Mouse (Mus musculus) limb, embryonic 14.5 days (tissue): ENCODE results near the gene M1ap. TPM values are rescaled to one million over a fixed set of nuclear protein-coding genes. Genes with fewer than 3 reads are reported as not detected.

Source experiments
- ATAC-seq: fragments of 200-750 bp; cut with Nextera tagmentation; 2 replicates; pipeline ENCODE4 v1.8.0; 2017; ENCODE audit warnings: low read depth, moderate number of reproducible peaks, moderate TSS enrichment; ENCODE audit not compliant: low FRiP score
- DNase-seq: peaks from one replicate; pipeline ENCODE4 v3.0.0-alpha.2; 2015; ENCODE audit warnings: low spot score
- H3K27ac ChIP-seq: fragments of 300-500 bp; sonication (generic); replicated peaks from 2 replicates; pipeline ENCODE4 v1.5.1; 2014; ENCODE audit warnings: low read depth, mild to moderate bottlenecking, low read length, moderate library complexity, mixed read lengths
- H3K27me3 ChIP-seq: fragments of 300-500 bp; sonication (generic); 2 replicates; pipeline ENCODE4 v1.6.1; 2014; ENCODE audit warnings: low read length, mixed read lengths; ENCODE audit not compliant: control insufficient read depth, insufficient read depth
- H3K36me3 ChIP-seq: fragments of 300-500 bp; sonication (generic); 2 replicates; pipeline ENCODE4 v1.6.1; 2014; ENCODE audit warnings: mild to moderate bottlenecking, low read length, moderate library complexity, mixed read lengths; ENCODE audit not compliant: control insufficient read depth, insufficient read depth
- H3K4me1 ChIP-seq: fragments of 300-500 bp; sonication (generic); 2 replicates; pipeline ENCODE4 v1.6.1; 2014; ENCODE audit warnings: antibody characterized with exemption, low read length, mixed read lengths; ENCODE audit not compliant: control insufficient read depth, insufficient read depth
- H3K4me2 ChIP-seq: fragments of 300-500 bp; sonication (generic); replicated peaks from 2 replicates; pipeline ENCODE4 v1.6.1; 2014; ENCODE audit warnings: low read depth, mild to moderate bottlenecking, low read length, moderate library complexity; ENCODE audit not compliant: severe bottlenecking
- H3K4me3 ChIP-seq: fragments of 300-500 bp; sonication (generic); replicated peaks from 2 replicates; pipeline ENCODE4 v1.5.1; 2014; ENCODE audit warnings: low read length
- H3K9ac ChIP-seq: fragments of 300-500 bp; sonication (generic); 2 replicates; pipeline ENCODE4 v1.6.1; 2014; ENCODE audit warnings: mild to moderate bottlenecking, low read depth, low read length, moderate library complexity; ENCODE audit not compliant: severe bottlenecking
- H3K9me3 ChIP-seq: fragments of 300-500 bp; sonication (generic); 2 replicates; pipeline ENCODE4 v1.6.1; 2016; ENCODE audit warnings: low read length; ENCODE audit not compliant: control insufficient read depth
- POLR2A ChIP-seq: fragments of 200-500 bp; IDR thresholded peaks from 2 replicates; pipeline ENCODE4 v1.8.0; 2012; ENCODE audit warnings: inconsistent platforms, mild to moderate bottlenecking, moderate library complexity, borderline replicate concordance; ENCODE audit not compliant: insufficient read depth, insufficient read length; ENCODE audit errors: extremely low read depth
- WGBS: fragments of 180-500 bp; shearing (Covaris S2); extraction: QIAGEN DNeasy Blood & Tissue Kit; methylation state at CpG from one replicate; pipeline ENCODE4 v1.1.7; 2014; 5-methylcytosine and 5-hydroxymethylcytosine counted together
- polyA plus RNA-seq, 2 experiments: library from polyadenylated mRNA; depleted of rRNA in 1 of 2; stranded (reverse) in 1 of 2; unstranded in 1 of 2; fragments of >200 nt; fragmentation: Nextera tagmentation in 1 of 2; extraction: Ambion mirVana in 1 of 2; gene quantifications; 2 replicates each; pipeline versions ENCODE4 v1.2.1 to v1.2.3; 2012 to 2014

The M1ap gene
- polyA plus RNA-seq, 2 experiments: 0.67 to 0.70 TPM

GRCm38 (mm10) chr6:83053136-83053960, 106.6 kb downstream of the M1ap start:
- peak overlapping the region; percentile 96 for H3K4me3 ChIP-seq
- WGBS: under 1% methylated on average over 26 of the region's 26 CpGs
- H3K9me3 ChIP-seq: no peaks in the 10 kb centered on the region
- H3K36me3 ChIP-seq: peaks cover 34% of the 10 kb centered on the region
- ATAC-seq (no peak), DNase-seq (no peak)
- H3K4me1 ChIP-seq: peaks cover 20% of the 10 kb centered on the region
- no peaks in the 10 kb centered on the region for H3K27me3 ChIP-seq
- TF ChIP-seq POLR2A: no peak
- H3K9ac ChIP-seq: peak overlapping the region; percentile 89
- peak overlapping the region; percentile 88 for H3K27ac ChIP-seq
- H3K4me2 ChIP-seq: peak overlapping the region; percentile 88

- H3K36me3 ChIP-seq: peaks cover 34% of the 10 kb centered on the region
- peak; percentile 89; the same call in 1 of the 2 replicates for TF ChIP-seq POLR2A
- H3K27ac ChIP-seq: peak within 1 kb of the TSS; percentile 88
- peak within 1 kb of the TSS; percentile 96 for H3K4me3 ChIP-seq
- H3K9ac ChIP-seq: peak within 1 kb of the TSS; percentile 89
- H3K9me3 ChIP-seq: no peaks in the 10 kb centered on the region
- H3K4me1 ChIP-seq: peaks cover 20% of the 10 kb centered on the region
- WGBS: 0% methylated on average over 35 of the region's 64 CpGs
- ATAC-seq: peak; percentile 95
- H3K4me2 ChIP-seq: peak within 1 kb of the TSS; percentile 88
- no peaks in the 10 kb centered on the region for H3K27me3 ChIP-seq
- DNase-seq: peak; percentile 97
Observed at GRCm38 (mm10) chr6:83054074-83054851, 107.6 kb downstream of the M1ap start, which contains the start of gene Aup1. TSS of gene Aup1 (plus strand) at chr6:83054521.

DNA sequence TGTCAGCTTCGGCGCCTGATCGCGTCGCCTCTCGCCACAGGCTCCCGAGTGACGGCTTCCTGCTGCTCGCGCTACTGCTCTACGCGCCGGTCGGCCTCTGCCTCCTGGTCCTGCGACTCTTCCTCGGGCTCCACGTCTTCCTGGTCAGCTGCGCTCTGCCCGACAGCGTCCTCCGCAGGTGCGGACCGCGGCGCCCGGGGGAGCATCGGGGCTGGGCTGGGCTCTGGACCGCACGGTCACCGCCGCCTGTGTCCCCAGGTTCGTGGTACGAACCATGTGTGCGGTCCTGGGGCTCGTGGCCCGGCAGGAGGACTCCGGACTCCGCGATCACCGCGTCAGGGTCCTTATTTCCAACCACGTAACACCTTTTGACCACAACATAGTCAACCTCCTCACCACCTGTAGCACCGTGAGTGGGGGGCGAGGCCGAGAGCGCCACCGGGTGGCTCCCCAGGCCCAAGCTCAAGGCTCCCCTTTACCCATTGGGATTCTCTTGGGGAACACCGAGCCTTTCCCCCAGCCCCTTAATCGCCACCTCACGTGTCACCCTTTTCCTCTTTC, 108.2 kb downstream of the M1ap start, which contains the start of gene Htra2:
Gene Htra2 (minus strand): TSS at position 403 of the 561 bp plus-strand sequence.
- ATAC-seq (peak; percentile 27), DNase-seq (no peak)
- no peak for TF ChIP-seq POLR2A
- peak within 1 kb of the TSS; percentile 96 for H3K4me3 ChIP-seq
- no peaks in the 10 kb centered on the region for H3K27me3 ChIP-seq
- no peaks in the 10 kb centered on the region for H3K9me3 ChIP-seq
- peaks cover 20% of the 10 kb centered on the region for H3K4me1 ChIP-seq
- H3K27ac ChIP-seq: peak within 1 kb of the TSS; percentile 88
- WGBS: under 1% methylated on average over 27 of the region's 50 CpGs
- H3K4me2 ChIP-seq: peak within 1 kb of the TSS; percentile 88
- H3K9ac ChIP-seq: peak within 1 kb of the TSS; percentile 89
- H3K36me3 ChIP-seq: peaks cover 31% of the 10 kb centered on the region

GRCm38 (mm10) chr6:83057790-83058189, 111.1 kb downstream of the M1ap start, which contains the start of gene Dqx1:
TSS of gene Dqx1 (plus strand) at chr6:83057844.
- no peak for TF ChIP-seq POLR2A
- no peak within 1 kb of the TSS for H3K27ac ChIP-seq
- ATAC-seq (no peak), DNase-seq (no peak)
- H3K9me3 ChIP-seq: no peaks in the 10 kb centered on the region
- H3K27me3 ChIP-seq: peaks cover 15% of the 10 kb centered on the region
- no peak within 1 kb of the TSS for H3K4me3 ChIP-seq
- peaks cover 15% of the 10 kb centered on the region for H3K4me1 ChIP-seq
- WGBS: 47% methylated on average over 3 of the region's 3 CpGs
- peaks cover 20% of the 10 kb centered on the region for H3K36me3 ChIP-seq
- H3K4me2 ChIP-seq: no peak within 1 kb of the TSS
- no peak within 1 kb of the TSS for H3K9ac ChIP-seq

DNA sequence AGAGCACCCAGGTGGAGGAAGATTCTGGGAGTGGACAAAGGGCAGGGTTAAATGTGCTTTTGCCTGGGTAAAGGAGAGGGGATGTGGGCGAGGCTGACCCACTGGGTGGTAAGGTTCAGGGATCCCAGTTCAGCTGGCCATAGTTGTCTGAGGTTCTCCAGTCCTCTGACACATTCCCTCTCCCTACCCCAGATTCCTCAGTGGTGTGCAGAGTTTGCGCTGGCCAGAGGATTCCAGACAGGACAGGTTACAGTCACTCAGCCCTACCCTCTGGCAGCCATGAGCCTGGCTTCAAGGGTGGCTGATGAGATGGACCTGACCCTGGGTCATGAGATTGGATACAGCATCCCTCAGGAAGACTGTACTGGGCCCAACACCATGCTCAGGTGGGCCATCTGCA, 112.0 kb downstream of the M1ap start:
- no peak overlapping the region for H3K4me3 ChIP-seq
- TF ChIP-seq POLR2A: no peak
- DNase-seq (no peak), ATAC-seq (no peak)
- WGBS: 81% methylated on average over 2 of the region's 2 CpGs
- H3K27ac ChIP-seq: no peak overlapping the region
- no peaks in the 10 kb centered on the region for H3K9me3 ChIP-seq
- peaks cover 8% of the 10 kb centered on the region for H3K4me1 ChIP-seq
- H3K36me3 ChIP-seq: peaks cover 20% of the 10 kb centered on the region
- no peak overlapping the region for H3K4me2 ChIP-seq
- H3K27me3 ChIP-seq: peaks cover 24% of the 10 kb centered on the region
- H3K9ac ChIP-seq: no peak overlapping the region
